Mouse (Mus musculus): Measurements from ENCODE around the gene Bnipl. TPM values are rescaled to one million over a fixed set of nuclear protein-coding genes. Genes with fewer than 3 reads are reported as not detected.

Bnipl gene
- polyA plus RNA-seq, 1 experiment from 2014 or later = 0.20 TPM

DNA sequence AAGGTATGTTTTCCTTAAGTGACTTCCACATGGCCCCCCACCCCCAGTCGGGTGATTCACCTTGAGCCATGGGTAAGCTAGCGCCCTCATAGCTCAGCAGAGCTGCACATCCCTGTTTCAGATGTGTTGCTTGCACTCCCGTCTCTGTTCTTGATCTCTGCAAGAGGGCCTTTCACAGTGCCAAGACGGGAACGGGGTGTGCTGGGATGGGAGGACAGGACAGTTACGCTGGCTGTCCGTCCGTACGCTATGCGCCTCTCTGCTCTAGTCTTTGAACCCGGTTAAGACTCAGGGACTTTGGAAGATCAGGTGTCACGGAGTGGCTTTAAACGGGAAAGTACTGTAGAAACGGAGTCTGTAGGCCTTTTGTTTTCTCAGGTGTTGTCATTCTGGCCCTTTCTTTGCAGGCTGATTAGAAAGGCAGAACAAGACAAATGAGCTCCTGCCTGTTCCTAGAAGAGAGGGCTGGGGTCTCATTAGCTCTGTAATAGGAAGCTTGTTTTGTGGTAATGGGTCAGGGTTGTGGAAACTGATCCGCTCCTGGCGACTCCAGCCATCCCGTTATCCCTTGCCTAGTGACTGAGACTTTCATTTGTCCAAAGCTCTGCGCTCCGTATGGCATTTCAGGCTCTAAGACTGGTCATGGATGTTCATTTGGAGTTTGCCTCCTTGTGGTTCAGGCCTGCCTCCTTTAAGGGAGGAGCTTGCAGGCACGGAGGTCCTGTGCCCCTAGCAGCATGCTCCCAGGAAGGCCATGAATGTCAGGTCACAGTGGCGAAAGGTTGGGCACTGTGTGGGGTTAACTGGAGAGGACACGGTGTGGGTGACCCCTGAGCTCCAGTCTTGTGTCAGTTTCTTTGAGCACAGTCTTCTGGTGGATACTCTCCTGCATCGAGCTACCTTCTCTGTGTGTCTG, 15.3 kb downstream of the Bnipl start:
- ATAC-seq (ENCODE audit: low FRiP score) (no peak), DNase-seq (ENCODE audit: low spot score, missing footprints) (no peak)
- Histone ChIP-seq H3K4me2 (no peak overlapping the region), H3K27me3 (ENCODE audit: control insufficient read depth, insufficient read depth, low read length) (no peaks in the 10 kb centered on the region), H3K27ac (ENCODE audit: low read depth, low read length) (no peak overlapping the region), H3K9me3 (ENCODE audit: control insufficient read depth, low read length) (no peaks in the 10 kb centered on the region), H3K36me3 (ENCODE audit: control insufficient read depth, insufficient read depth, low read length) (peaks cover 41% of the 10 kb centered on the region), H3K9ac (ENCODE audit: low read length) (no peak overlapping the region), H3K4me3 (ENCODE audit: low read depth, low read length) (no peak overlapping the region), H3K4me1 (ENCODE audit: control insufficient read depth, insufficient read depth, low read length) (peaks cover 10% of the 10 kb centered on the region)
- 82% methylated on average over 23 of the region's 23 CpGs for WGBS

DNA sequence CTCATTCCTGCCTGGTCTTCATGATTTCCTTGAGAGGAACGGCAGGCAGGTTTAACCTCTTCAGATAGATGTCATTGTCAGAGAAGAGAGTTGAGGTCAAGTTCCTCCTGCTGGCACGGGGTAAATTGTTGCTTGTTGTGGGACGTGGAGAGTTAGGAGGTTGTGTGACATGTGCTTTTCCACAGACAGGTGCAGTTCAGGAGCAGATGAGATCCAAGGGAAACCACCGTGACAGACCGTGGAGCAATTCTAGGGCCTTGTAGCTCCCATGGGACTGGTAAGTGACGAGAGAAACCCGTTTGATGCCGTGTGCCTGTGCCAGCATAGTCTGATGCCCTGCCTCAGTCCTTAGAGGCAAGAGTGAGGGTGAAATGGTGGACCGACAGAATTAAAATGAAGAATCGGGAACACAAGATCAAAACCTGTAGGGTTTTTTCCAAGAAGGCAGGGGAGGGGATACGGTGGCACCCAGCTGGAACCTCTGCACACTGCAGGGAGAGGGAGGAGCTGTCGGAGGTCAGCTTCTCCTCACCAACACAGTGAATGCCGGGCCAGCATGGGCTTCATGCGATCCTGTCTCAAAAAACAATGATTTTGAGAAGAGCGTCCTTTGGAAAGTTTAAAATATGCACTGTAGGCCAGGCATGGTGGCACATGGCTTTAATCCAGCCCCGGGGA, 17.6 kb downstream of the Bnipl start:
- Histone ChIP-seq H3K27ac (ENCODE audit: low read depth, low read length) (no peak overlapping the region), H3K36me3 (ENCODE audit: control insufficient read depth, insufficient read depth, low read length) (peaks cover 41% of the 10 kb centered on the region), H3K9me3 (ENCODE audit: control insufficient read depth, low read length) (no peaks in the 10 kb centered on the region), H3K4me2 (no peak overlapping the region), H3K9ac (ENCODE audit: low read length) (no peak overlapping the region), H3K4me3 (ENCODE audit: low read depth, low read length) (no peak overlapping the region), H3K27me3 (ENCODE audit: control insufficient read depth, insufficient read depth, low read length) (no peaks in the 10 kb centered on the region), H3K4me1 (ENCODE audit: control insufficient read depth, insufficient read depth, low read length) (peaks cover 17% of the 10 kb centered on the region)
- 92% methylated on average over 16 of the region's 16 CpGs for whole genome bisulfite sequencing
- DNase-seq (ENCODE audit: low spot score, missing footprints) (no peak), ATAC-seq (ENCODE audit: low FRiP score) (no peak)

DNA sequence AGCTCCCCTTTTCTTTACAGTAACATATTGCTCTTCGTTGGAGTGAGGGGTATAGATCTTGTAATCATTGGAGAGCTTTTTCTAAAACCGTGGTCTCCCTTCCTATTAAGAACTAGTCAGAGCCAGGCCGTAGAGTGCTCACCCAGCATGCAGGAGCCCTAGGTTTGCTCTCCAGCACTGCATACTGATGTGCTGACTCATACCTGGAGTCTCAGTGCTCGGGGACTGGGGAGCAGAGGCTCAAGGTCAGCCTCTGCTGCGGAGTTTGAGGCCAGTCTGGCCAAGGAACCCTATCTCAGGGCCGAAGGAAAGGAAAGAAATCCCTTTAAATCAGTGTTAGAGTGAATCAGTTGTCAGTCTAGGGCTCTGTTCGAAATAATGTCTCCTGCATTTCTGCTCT, 18.2 kb downstream of the Bnipl start:
- 93% methylated on average over 7 of the region's 7 CpGs for WGBS
- peaks cover 17% of the 10 kb centered on the region for H3K4me1 ChIP-seq (ENCODE audit: control insufficient read depth, insufficient read depth, low read length)
- no peak for ATAC-seq (ENCODE audit: low FRiP score)
- H3K4me2 ChIP-seq = no peak overlapping the region
- no peaks in the 10 kb centered on the region for H3K9me3 ChIP-seq (ENCODE audit: control insufficient read depth, low read length)
- peaks cover 36% of the 10 kb centered on the region for H3K36me3 ChIP-seq (ENCODE audit: control insufficient read depth, insufficient read depth, low read length)
- H3K27ac ChIP-seq (ENCODE audit: low read depth, low read length) = no peak overlapping the region
- H3K4me3 ChIP-seq (ENCODE audit: low read depth, low read length) = no peak overlapping the region
- H3K9ac ChIP-seq (ENCODE audit: low read length) = no peak overlapping the region
- DNase-seq (ENCODE audit: low spot score, missing footprints) = no peak
- no peaks in the 10 kb centered on the region for H3K27me3 ChIP-seq (ENCODE audit: control insufficient read depth, insufficient read depth, low read length)

DNA sequence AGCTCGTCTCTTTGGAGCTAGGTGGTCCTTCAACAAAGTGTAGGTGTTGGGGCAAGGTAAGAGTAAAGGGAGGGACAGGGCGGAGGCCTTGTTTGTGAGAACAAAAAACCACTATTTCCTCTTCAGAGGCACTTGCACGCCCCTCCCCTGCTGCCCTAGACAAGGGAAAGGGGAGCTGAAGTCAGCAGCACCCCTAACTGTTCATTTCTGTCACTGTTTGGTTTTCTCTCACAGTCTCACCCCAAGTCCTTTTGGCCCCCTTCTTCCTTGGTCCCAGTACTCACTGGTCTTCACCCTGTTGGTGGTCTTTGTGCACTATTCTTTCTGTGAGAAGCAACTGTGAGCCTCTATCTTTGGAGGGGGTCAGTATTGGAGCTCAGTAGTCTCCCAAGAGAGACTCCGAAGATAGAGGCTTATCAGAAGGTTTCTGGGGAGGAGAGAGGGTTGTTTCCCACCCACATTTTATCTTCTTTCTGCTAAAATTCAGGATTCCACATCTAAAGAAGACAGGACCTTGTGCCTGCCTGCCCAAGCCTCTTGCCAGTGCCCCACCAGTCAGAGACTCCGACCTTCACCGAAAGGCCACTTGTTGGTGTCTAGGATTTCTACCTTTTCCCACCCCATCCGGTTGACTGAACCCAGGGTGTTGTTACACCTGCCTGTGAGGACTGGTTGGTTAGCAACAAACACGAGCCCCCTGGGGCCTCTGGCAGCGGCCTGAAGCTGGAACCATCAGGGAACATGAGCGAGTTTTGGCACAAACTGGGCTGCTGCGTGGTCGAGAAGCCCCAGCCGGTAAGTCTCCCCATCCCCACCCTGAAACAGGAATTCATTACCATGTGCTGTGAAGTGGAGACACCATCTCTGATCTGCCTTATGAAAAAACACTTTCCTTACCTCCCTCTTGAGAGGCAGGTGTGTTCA, 19.4 kb downstream of the Bnipl start, which contains the start of gene Mllt11:
Gene Mllt11, minus strand, starts transcription at position 874 of the 924 bp plus-strand sequence.
- no peak for ATAC-seq (ENCODE audit: low FRiP score)
- WGBS = 81% methylated on average over 13 of the region's 13 CpGs
- Histone ChIP-seq H3K27me3 (ENCODE audit: control insufficient read depth, insufficient read depth, low read length) (no peaks in the 10 kb centered on the region), H3K36me3 (ENCODE audit: control insufficient read depth, insufficient read depth, low read length) (peaks cover 36% of the 10 kb centered on the region), H3K4me3 (ENCODE audit: low read depth, low read length) (peak within 1 kb of the TSS; percentile 72; the same call in 1 of the 2 replicates), H3K4me1 (ENCODE audit: control insufficient read depth, insufficient read depth, low read length) (peaks cover 21% of the 10 kb centered on the region), H3K9me3 (ENCODE audit: control insufficient read depth, low read length) (no peaks in the 10 kb centered on the region), H3K27ac (ENCODE audit: low read depth, low read length) (peak within 1 kb of the TSS; percentile 79; the same call in 1 of the 2 replicates), H3K4me2 (peak within 1 kb of the TSS; percentile 96), H3K9ac (ENCODE audit: low read length) (peak within 1 kb of the TSS; percentile 80; the same call in 1 of the 2 replicates)
- DNase-seq (ENCODE audit: low spot score, missing footprints) = no peak

DNA sequence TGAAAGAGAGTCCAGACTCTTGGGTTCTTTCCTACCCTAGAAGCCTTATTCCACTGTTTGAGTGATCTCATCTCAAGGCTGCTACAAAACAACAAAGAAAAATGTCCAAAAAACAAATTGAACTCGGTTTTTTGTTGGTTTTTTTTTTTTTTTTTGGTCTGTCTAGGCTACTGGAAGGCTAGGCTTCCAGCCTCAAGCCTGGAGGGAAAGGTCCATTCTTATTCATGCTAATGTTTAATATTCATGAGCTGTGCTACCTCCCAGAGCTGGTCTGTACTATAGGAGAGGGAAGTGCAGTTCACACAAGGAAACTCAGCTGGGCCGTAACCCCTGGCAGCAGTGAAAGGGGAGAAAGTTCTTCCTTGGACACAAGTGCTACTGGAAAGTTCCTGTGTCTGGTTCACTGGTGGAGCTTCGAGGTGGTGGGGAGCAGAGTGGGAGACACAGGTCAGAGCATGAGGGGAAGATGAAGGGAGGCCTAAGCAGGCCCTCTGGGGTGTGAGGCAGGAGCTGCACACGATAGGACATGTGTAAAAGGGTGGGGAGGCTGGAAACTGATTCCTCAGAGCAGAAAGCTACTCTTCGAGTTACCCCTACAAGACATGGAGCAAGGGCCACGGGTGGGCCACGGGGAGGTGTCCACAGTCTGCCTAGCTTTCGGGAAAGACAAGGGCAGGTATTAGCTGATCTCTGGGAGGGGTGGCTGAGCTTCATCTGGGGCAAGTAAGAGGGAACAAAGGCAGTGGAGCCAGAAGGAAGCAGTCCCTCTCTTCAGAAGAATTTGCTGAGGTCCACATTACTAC, 20.3 kb downstream of the Bnipl start:
- Histone ChIP-seq H3K4me3 (ENCODE audit: low read depth, low read length) (peak overlapping the region; percentile 72), H3K4me1 (ENCODE audit: control insufficient read depth, insufficient read depth, low read length) (peaks cover 23% of the 10 kb centered on the region), H3K27ac (ENCODE audit: low read depth, low read length) (peak overlapping the region; percentile 79), H3K36me3 (ENCODE audit: control insufficient read depth, insufficient read depth, low read length) (peaks cover 35% of the 10 kb centered on the region), H3K4me2 (peak overlapping the region; percentile 96), H3K9ac (ENCODE audit: low read length) (peak overlapping the region; percentile 80), H3K9me3 (ENCODE audit: control insufficient read depth, low read length) (no peaks in the 10 kb centered on the region), H3K27me3 (ENCODE audit: control insufficient read depth, insufficient read depth, low read length) (no peaks in the 10 kb centered on the region)
- peak; percentile 51 for ATAC-seq (ENCODE audit: low FRiP score)
- DNase-seq (ENCODE audit: low spot score, missing footprints) = peak; percentile 91
- WGBS = 32% methylated on average over 8 of the region's 8 CpGs

DNA sequence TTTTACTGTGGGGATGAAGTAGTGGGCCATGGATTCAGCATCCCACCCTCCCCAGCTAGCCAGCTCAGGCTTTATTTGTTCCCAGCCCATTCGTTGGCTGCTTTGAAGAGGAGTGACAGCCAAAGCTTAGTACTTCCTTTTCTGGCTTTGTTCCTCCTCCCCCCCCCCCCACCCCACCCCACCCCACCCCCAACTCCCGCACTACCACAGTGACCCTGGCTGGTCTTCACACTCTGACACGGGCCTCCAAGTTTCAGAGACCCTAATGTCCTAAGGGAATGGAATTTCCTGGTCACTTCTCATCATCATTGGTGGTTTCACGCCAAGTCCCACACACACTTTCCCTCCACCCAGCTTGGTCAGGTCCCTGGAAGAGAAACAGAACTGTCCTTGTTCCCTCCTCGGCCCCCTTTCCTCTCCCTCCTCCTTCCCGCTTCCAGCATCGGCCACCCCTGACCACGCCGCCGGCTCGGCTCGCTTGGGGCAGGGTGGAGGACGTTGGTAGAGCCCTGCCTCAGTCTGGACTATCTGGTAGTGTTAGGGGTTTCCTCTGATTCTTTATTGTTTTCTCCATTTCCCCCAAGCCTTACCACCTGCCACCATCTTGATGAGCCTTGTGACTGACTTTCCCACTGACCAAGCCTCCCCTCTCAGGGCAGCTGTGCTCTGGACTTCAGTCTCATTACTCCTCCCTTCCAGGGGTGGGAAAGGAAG, 21.1 kb downstream of the Bnipl start:
- ATAC-seq (ENCODE audit: low FRiP score) (peak; percentile 31), DNase-seq (ENCODE audit: low spot score, missing footprints) (peak; percentile 96)
- WGBS = under 1% methylated on average over 13 of the region's 13 CpGs
- peak overlapping the region; percentile 79 for H3K27ac ChIP-seq (ENCODE audit: low read depth, low read length)
- no peaks in the 10 kb centered on the region for H3K27me3 ChIP-seq (ENCODE audit: control insufficient read depth, insufficient read depth, low read length)
- peaks cover 32% of the 10 kb centered on the region for H3K36me3 ChIP-seq (ENCODE audit: control insufficient read depth, insufficient read depth, low read length)
- H3K4me3 ChIP-seq (ENCODE audit: low read depth, low read length) = peak overlapping the region; percentile 72
- H3K4me2 ChIP-seq = peak overlapping the region; percentile 96
- peaks cover 23% of the 10 kb centered on the region for H3K4me1 ChIP-seq (ENCODE audit: control insufficient read depth, insufficient read depth, low read length)
- no peaks in the 10 kb centered on the region for H3K9me3 ChIP-seq (ENCODE audit: control insufficient read depth, low read length)
- H3K9ac ChIP-seq (ENCODE audit: low read length) = peak overlapping the region; percentile 80

DNA sequence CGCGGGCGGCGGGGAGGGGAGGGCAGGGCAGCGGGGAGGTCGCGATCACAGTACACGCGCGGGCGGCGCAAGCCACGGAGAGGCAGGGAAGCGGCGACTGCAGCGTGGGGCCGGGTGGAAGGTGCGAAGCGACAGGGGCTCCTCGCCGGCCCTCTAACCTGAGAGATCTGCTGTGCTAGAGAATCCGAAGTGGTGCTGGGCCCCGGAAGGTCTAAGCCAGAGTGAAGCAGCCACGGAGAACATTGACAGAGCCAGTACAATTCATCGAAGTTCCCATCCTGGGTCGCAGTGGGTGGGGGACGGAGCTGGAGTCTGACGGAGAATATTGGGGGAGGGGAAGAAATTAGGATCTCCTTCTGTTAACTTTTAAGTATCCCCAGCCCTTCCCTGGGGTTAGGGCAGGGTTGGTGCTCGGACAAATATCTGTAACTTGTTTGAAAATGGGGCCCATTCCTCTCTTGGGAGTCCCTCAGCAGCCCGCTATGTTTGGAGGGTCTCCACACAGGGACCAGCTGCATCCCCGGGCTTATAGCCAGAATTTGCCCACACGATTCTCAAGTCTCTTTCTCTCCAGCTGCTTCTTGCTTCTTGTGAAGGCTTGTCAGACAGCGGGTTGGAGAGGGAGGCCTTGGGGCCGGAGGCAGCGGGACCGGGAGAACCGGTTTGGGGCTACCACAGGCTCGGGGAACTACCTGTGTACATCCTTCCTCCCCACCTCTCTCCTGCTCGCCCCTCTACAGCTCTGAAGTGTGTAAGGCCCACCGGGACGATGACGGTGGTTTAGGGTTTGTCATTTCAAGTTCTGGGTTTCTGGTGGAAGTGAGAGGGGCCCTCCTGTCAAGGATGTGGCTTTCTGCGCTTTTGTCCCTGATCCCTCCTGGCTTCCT, 21.9 kb downstream of the Bnipl start:
- peak overlapping the region; percentile 96 for H3K4me2 ChIP-seq
- no peaks in the 10 kb centered on the region for H3K9me3 ChIP-seq (ENCODE audit: control insufficient read depth, low read length)
- WGBS = under 1% methylated on average over 43 of the region's 43 CpGs
- peak overlapping the region; percentile 79 for H3K27ac ChIP-seq (ENCODE audit: low read depth, low read length)
- H3K4me3 ChIP-seq (ENCODE audit: low read depth, low read length) = peak overlapping the region; percentile 72
- peaks cover 23% of the 10 kb centered on the region for H3K4me1 ChIP-seq (ENCODE audit: control insufficient read depth, insufficient read depth, low read length)
- peak overlapping the region; percentile 80 for H3K9ac ChIP-seq (ENCODE audit: low read length)
- H3K27me3 ChIP-seq (ENCODE audit: control insufficient read depth, insufficient read depth, low read length) = no peaks in the 10 kb centered on the region
- ATAC-seq (ENCODE audit: low FRiP score) (no peak), DNase-seq (ENCODE audit: low spot score, missing footprints) (peak; percentile 96)
- peaks cover 26% of the 10 kb centered on the region for H3K36me3 ChIP-seq (ENCODE audit: control insufficient read depth, insufficient read depth, low read length)
